Mouse (Mus musculus): ENCODE data around the gene Cnp. TPM values are rescaled to one million over a fixed set of nuclear protein-coding genes. Genes with fewer than 3 reads are reported as not detected.

Cnp gene
- total and polyA plus RNA-seq, 3 experiments = 19.0 to 20.8 TPM; not detected in 1

GRCm38 (mm10) chr11:100564703-100565102 is 10.0 kb upstream of the Cnp start (continued):
- TF ChIP-seq JUND (IDR thresholded peaks at IDR 0.05; ENCODE audit: low read depth, low read length) (no peak), ZMIZ1 (IDR thresholded peaks at IDR 0.05; ENCODE audit: low read depth, low read length) (no peak), NELFE (IDR thresholded peaks at IDR 0.05; ENCODE audit: low read depth, low read length) (no peak), ZKSCAN1 (IDR thresholded peaks at IDR 0.05; ENCODE audit: low read depth, low read length) (no peak), ZC3H11A (IDR thresholded peaks at IDR 0.05; ENCODE audit: low read depth, low read length) (no peak), HCFC1 (IDR thresholded peaks at IDR 0.05; ENCODE audit: low read depth, low read length) (no peak), POLR2AphosphoS5 (IDR thresholded peaks at IDR 0.05; ENCODE audit: borderline replicate concordance, low read depth, low read length) (no peak)

DNA sequence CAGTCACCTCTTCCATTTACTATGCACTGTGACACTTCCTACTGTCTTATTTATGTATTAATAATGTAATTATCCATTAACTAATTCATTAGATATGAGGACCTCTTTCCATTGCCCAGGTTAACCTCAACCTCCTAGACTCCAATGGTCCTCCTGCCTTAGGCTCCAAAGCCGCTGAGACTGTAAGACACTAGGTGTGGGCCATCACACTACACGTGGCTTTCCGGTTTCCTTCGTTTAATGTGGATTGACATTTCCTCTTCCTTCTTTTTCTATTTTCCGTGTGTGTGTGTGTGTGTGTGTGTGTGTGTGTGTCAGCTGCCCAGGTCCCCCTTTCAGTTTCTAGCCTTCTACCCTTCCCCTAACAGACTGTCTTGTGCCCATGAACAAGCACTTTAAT is 7.5 kb upstream of the Cnp start:
- Histone ChIP-seq H3K4me1 (ENCODE audit: control insufficient read depth in 1 of 2, insufficient read depth in 2 of 2, low read length in 2 of 2) (peaks cover 0 to 12% of the 10 kb centered on the region in 2 experiments; a peak in 2 of 4 replicates), H3K27ac (ENCODE audit: control insufficient read depth, low read depth, low read length) (no peak overlapping the region)

GRCm38 (mm10) chr11:100567815-100568245 is 6.9 kb upstream of the Cnp start:
- Histone ChIP-seq H3K9ac (ENCODE audit: control insufficient read depth, low read depth, low read length, poor library complexity, severe bottlenecking) (no peak overlapping the region), H3K4me1 (ENCODE audit: control insufficient read depth in 1 of 2, insufficient read depth in 2 of 2, low read length in 2 of 2) (peaks cover 0 to 12% of the 10 kb centered on the region in 2 experiments; a peak in 2 of 4 replicates), H3K4me3 (ENCODE audit: control insufficient read depth in 1 of 2, insufficient read depth in 1 of 2, low read depth in 2 of 2, low read length in 2 of 2) (no peak overlapping the region), H3K36me3 (ENCODE audit: control insufficient read depth in 1 of 2, insufficient read depth in 2 of 2, low read length in 2 of 2) (no peaks in the 10 kb centered on the region), H3K79me2 (ENCODE audit: control insufficient read depth, insufficient read depth, low read length, poor library complexity) (no peaks in the 10 kb centered on the region), H3K27me3 (ENCODE audit: control insufficient read depth in 1 of 2, insufficient read depth in 2 of 2, low read length in 2 of 2) (no peaks in the 10 kb centered on the region; a peak in 1 of 4 replicates), H3K27ac (ENCODE audit: control insufficient read depth, low read depth, low read length) (no peak overlapping the region), H3K9me3 (replicated peaks; ENCODE audit: insufficient read depth, low read length) (no peaks in the 10 kb centered on the region)
- no peak for DNase-seq (ENCODE audit: low read depth, low spot score)
- no peak for TF ChIP-seq JUND (IDR thresholded peaks at IDR 0.05; ENCODE audit: low read depth, low read length)
- no peak for TF ChIP-seq SIN3A (IDR thresholded peaks at IDR 0.05; ENCODE audit: low read length)
- no peak for TF ChIP-seq RCOR1 (IDR thresholded peaks at IDR 0.05; ENCODE audit: low read depth, low read length)
- no peak for TF ChIP-seq MEF2A (IDR thresholded peaks at IDR 0.05; ENCODE audit: extremely low read depth, insufficient replicate concordance, low read depth, low read length, poor library complexity, severe bottlenecking)
- no peak for TF ChIP-seq MAZ (IDR thresholded peaks at IDR 0.05; ENCODE audit: low read depth, low read length)
- no peak for TF ChIP-seq MXI1 (IDR thresholded peaks at IDR 0.05; ENCODE audit: low read depth, low read length)
- TF ChIP-seq MYC (IDR thresholded peaks at IDR 0.05; ENCODE audit: low read depth, low read length) = no peak

More for the DNA sequence above, 7.5 kb upstream of the Cnp start:
- TF ChIP-seq MAX (IDR thresholded peaks at IDR 0.05; ENCODE audit: low read length) (no peak), MYB (IDR thresholded peaks at IDR 0.05; ENCODE audit: low read depth, low read length) (no peak), MYC (IDR thresholded peaks at IDR 0.05; ENCODE audit: low read depth, low read length) (no peak), EP300 (IDR thresholded peaks at IDR 0.05; ENCODE audit: low read depth in 1 of 2, low read length in 2 of 2) (no peak), ETS1 (IDR thresholded peaks at IDR 0.05; ENCODE audit: low read depth, low read length) (no peak), CHD1 (IDR thresholded peaks at IDR 0.05; ENCODE audit: low read depth, low read length) (no peak), MAFK (IDR thresholded peaks at IDR 0.05; ENCODE audit: borderline replicate concordance, low read depth, low read length) (no peak)
- H3K9me3 ChIP-seq (replicated peaks; ENCODE audit: insufficient read depth, low read length) = no peaks in the 10 kb centered on the region
- no peaks in the 10 kb centered on the region for H3K79me2 ChIP-seq (ENCODE audit: control insufficient read depth, insufficient read depth, low read length, poor library complexity)
- H3K27me3 ChIP-seq (ENCODE audit: control insufficient read depth in 1 of 2, insufficient read depth in 2 of 2, low read length in 2 of 2) = peaks cover 0 to 1% of the 10 kb centered on the region in 2 experiments; a peak in 1 of 4 replicates
- no peak overlapping the region for H3K4me3 ChIP-seq (ENCODE audit: control insufficient read depth in 1 of 2, insufficient read depth in 1 of 2, low read depth in 2 of 2, low read length in 2 of 2)
- no peaks in the 10 kb centered on the region for H3K36me3 ChIP-seq (ENCODE audit: control insufficient read depth in 1 of 2, insufficient read depth in 2 of 2, low read length in 2 of 2)
- H3K9ac ChIP-seq (ENCODE audit: control insufficient read depth, low read depth, low read length, poor library complexity, severe bottlenecking) = no peak overlapping the region
- DNase-seq (ENCODE audit: low read depth, low spot score) = no peak

Data from MEL (cell line).